Mouse (Mus musculus): ENCODE measurements at regions not wholly inside any gene's neighbourhood (a gene's known extent, or its start where the extent isn't known, plus 50 kb on each side); places are given as distances from the start of the nearest gene placed in this dataset.

DNA sequence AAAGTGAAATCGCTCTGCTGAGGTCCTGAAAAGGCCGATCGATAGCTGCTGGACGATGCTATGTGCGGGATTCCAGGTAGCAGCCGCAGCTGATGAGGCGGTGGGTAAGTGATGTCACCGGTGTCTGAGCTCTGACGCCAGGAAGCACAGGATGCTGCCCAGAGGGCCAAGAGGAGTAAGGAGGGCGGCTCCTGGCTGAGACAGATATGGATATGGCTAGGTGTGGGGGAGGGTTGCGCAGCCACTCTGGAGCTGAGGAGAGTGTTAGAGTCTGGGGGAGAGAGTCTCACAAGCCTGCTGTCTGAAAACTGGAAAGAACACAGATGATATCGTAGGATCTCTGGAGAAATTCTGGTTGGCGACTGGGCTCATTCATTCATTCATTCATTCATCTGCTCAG lies 51.6 kb upstream of the Pbx1 start:
- no peak for DNase-seq
- intact Hi-C loops (cut with DNase I; ENCODE audit: low total_unique reads): no loop called here

Small RNA genes in the stretch of these regions (microRNA-seq; reads per million reads assigned to microRNA genes)
- gene Mir6348 (0 reads per million in 2 experiments), gene Mir6354 (0 reads per million in 2 experiments)

Data from gastrocnemius, postnatal 14 days (tissue).